Mouse (Mus musculus) brown adipose tissue, adult 24 weeks (tissue): ENCODE measurements around the gene Smim11. TPM values are rescaled to one million over a fixed set of nuclear protein-coding genes. Genes with fewer than 3 reads are reported as not detected.
A peak's percentile ranks its signal among the peaks of the same experiment; 100 is the strongest.

Experiments
- H3K27ac ChIP-seq: fragments of 200-500 bp; replicated peaks from 2 replicates; pipeline ENCODE4 v1.5.1; 2012; ENCODE audit warnings: low read depth, mild to moderate bottlenecking, low read length
- H3K4me1 ChIP-seq: fragments of 200-500 bp; 2 replicates; pipeline ENCODE4 v1.6.1; 2012; ENCODE audit warnings: low read length, mixed read lengths; ENCODE audit not compliant: control insufficient read depth, insufficient read depth, insufficient read length
- H3K4me3 ChIP-seq: fragments of 200-500 bp; 2 replicates; pipeline ENCODE4 v1.5.1; 2012; ENCODE audit warnings: low read depth, mild to moderate bottlenecking, low read length, moderate library complexity; ENCODE audit not compliant: insufficient read depth
- polyA plus RNA-seq: library from polyadenylated mRNA; stranded (reverse); fragments of >200 nt; gene quantifications from 2 replicates; pipeline ENCODE4 v1.2.4, GENCODE M21; 2012; ENCODE audit not compliant: missing spikeins, insufficient read depth, insufficient read length

Gene Smim11
- 111 and 158 TPM in 2 replicates for polyA plus RNA-seq

DNA sequence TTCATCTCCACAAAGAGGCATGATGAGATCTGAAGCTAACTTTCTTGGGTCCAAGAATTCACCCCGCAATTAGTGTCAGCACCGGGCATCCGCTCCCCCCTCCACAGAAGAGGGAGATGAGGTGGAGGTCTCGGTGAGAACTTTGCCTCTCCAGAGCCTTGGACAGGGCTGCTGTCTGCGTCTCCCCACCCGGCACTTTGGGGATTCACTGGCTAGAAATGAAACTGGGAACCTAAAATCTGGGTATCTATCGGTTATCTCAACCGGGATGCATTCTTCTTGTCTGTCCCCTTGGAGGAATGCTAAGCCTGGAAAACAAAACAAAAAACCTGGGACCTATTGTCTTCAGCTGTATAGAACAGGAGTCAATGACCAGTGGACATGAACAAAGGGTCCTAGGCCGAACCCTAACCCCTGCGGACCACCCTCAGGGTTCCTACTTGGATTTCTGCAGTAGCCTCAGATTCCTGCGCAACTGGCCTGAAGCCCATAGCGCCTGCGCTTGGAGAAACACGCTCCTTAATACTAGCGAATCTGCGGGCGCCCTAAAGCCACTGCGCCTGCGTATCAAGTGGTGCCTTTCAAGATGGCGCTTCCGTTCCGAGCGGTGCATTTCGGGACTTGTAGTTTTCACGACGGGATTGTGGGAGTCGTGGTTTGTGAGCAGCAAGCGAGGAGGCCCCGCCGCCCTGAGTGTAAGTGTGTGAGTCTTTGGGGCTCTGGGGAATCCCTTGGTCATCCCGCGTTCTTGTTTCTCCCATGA is at the start of gene Smim11:
Smim11 (plus strand) TSS at position 638 of the 763 bp plus-strand sequence.
- H3K4me1 ChIP-seq: peaks cover 11% of the 10 kb centered on the region
- H3K27ac ChIP-seq: peak within 1 kb of the TSS; percentile 66
- H3K4me3 ChIP-seq: peak within 1 kb of the TSS; percentile 84

- H3K4me3 ChIP-seq: no peak overlapping the region
- no peak overlapping the region for H3K27ac ChIP-seq
- H3K4me1 ChIP-seq: peaks cover 3% of the 10 kb centered on the region; the same call in 1 of the 2 replicates
Observed at GRCm38 (mm10) chr16:92254316-92254715, 46.8 kb upstream of the Smim11 start.

GRCm38 (mm10) chr16:92267861-92268260 is 33.2 kb upstream of the Smim11 start:
- H3K27ac ChIP-seq: no peak overlapping the region
- H3K4me1 ChIP-seq: no peaks in the 10 kb centered on the region
- no peak overlapping the region for H3K4me3 ChIP-seq

- Histone ChIP-seq H3K27ac (peak overlapping the region; percentile 61; the same call in 1 of the 2 replicates), H3K4me3 (no peak overlapping the region), H3K4me1 (peaks cover 4% of the 10 kb centered on the region; the same call in 1 of the 2 replicates)
Observed at GRCm38 (mm10) chr16:92274516-92274915, 26.6 kb upstream of the Smim11 start.

DNA sequence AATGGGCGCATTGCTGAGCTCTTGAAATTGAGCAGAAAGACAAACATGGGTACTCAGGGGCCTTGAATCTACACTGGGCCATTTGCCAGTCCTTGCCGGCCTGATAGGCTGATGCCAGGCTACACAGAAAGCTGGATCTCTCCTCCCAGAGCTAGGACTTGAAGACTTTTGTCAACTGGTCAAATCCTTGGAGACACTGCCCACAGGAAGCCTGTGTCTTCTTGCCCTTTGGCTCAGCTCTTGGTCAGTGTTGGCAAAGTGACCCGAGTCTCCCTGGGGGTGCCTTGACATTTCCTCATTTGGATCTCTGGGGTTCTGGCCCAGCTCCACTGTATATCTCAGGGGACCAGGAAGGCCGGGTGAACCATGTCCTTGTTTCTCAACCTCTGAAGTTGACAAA is 25.6 kb upstream of the Smim11 start:
- H3K27ac ChIP-seq: peak overlapping the region; percentile 61
- H3K4me1 ChIP-seq: peaks cover 4% of the 10 kb centered on the region; the same call in 1 of the 2 replicates
- H3K4me3 ChIP-seq: no peak overlapping the region

DNA sequence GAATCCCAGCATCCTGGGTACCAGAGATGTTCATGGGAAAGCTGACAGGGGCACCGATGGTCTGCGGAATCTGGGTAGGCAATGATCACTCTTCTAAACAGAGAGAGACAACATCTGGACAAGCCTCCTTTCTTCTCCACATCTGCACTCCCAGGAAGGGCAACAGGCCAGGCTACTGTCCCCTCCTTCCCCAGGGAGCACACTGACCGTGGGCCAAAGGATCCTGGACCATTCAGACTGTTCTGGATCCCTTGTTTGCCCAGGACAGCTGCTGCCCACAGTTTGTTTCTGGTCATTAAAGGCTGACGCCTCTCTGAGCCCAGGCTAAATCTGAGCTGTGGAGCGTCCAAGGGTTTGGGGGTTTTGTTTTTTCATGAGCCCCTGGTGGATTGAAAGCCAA is 18.4 kb upstream of the Smim11 start:
- H3K4me1 ChIP-seq: peaks cover 7% of the 10 kb centered on the region; the same call in 1 of the 2 replicates

DNA sequence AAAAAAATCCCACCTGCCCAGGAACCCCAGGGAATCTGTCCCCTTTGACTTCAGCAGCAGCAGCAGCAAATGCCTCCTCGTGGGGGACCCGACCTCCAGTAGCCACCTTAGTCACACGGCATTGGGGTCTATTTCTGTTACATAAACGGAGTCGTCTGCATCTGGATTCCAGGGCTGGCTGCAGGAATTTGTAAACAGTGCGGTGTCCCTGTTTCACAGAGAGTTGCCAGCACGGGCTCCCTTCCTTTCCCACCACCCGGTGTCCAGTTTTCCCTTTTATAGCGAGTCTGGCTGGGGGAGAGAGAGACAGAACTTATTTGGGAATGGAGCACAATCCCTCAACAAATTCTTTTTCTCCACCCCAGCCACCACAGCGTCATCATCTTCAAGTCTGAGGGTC is 16.0 kb upstream of the Smim11 start:
- no peak overlapping the region for H3K27ac ChIP-seq
- peaks cover 7% of the 10 kb centered on the region; the same call in 1 of the 2 replicates for H3K4me1 ChIP-seq

More for the DNA sequence above, 18.4 kb upstream of the Smim11 start:
- H3K4me3 ChIP-seq: no peak overlapping the region
- no peak overlapping the region for H3K27ac ChIP-seq

GRCm38 (mm10) chr16:92286609-92287008 is 14.5 kb upstream of the Smim11 start:
- H3K4me3 ChIP-seq: no peak overlapping the region
- H3K4me1 ChIP-seq: peaks cover 7% of the 10 kb centered on the region; the same call in 1 of the 2 replicates
- H3K27ac ChIP-seq: no peak overlapping the region

More for the DNA sequence above, 16.0 kb upstream of the Smim11 start:
- H3K4me3 ChIP-seq: no peak overlapping the region

DNA sequence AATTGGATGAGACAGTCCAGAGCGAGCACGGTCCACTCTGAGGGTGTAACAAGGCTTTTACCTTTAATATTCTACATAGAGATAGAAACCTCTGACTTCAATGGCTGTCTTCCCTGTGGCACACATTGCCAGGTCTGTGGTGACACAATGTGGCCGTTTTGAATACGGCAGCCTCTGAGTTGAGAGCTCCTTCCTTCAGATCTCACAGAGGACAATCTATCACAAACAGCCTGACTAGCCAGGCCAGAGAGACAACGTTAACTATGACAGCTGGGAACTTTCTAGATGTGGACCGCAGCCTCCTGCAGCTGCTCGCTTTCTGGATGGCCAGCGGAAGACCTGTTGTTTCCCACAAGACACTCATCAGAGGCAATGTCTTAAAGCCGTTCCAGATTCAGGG is 12.3 kb upstream of the Smim11 start:
- no peak overlapping the region for H3K27ac ChIP-seq
- H3K4me3 ChIP-seq: no peak overlapping the region
- H3K4me1 ChIP-seq: no peaks in the 10 kb centered on the region

- no peaks in the 10 kb centered on the region for H3K4me1 ChIP-seq
- H3K27ac ChIP-seq: no peak overlapping the region
- H3K4me3 ChIP-seq: no peak overlapping the region
Observed at GRCm38 (mm10) chr16:92290045-92290444, 11.0 kb upstream of the Smim11 start.

DNA sequence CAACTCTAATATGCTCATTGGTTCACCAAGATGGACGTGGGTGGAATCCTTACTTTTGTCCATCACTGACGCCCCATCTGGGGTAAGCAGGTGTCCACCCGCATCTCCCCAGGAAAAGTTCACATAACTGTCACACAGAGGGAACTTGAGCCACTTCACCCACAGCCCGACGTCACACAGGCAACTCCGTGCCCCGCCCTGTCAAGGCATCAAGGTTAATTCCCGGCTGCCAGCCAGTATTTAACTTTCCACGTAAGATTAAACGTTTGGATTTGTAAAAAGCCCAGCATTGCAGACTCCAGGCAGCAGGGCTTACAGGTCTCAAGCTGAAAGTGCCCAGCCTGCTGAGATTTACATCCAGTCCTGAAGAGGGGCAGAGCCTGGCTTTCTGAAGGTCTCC is 9.0 kb upstream of the Smim11 start, which contains the start of gene Kcne2:
Kcne2 (plus strand) TSS at position 289 of the 400 bp plus-strand sequence.
- Histone ChIP-seq H3K4me3 (no peak within 1 kb of the TSS), H3K4me1 (no peaks in the 10 kb centered on the region), H3K27ac (no peak within 1 kb of the TSS)

GRCm38 (mm10) chr16:92294267-92294970 is 6.7 kb upstream of the Smim11 start:
- Histone ChIP-seq H3K4me1 (no peaks in the 10 kb centered on the region), H3K27ac (no peak overlapping the region), H3K4me3 (no peak overlapping the region)

DNA sequence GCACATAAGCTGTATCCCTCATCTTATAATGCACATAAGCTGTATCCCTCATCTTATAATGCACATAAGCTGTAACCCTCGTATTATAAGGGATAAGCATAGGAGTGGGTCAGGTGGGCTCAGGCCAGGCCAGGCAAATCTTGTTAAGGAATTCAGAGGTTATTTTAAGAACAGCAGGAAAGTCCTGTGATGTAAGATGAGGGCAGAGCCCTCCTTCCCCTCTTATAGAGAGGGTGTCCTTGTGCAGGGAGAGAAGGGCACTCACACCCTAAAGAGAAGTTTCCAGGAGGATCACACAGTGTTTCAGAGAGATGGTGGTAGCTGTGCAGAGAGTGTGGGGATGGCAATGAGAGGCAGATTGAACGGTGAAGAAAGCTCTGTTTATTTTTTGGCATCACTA is 5.8 kb upstream of the Smim11 start:
- no peaks in the 10 kb centered on the region for H3K4me1 ChIP-seq
- H3K4me3 ChIP-seq: no peak overlapping the region
- no peak overlapping the region for H3K27ac ChIP-seq

DNA sequence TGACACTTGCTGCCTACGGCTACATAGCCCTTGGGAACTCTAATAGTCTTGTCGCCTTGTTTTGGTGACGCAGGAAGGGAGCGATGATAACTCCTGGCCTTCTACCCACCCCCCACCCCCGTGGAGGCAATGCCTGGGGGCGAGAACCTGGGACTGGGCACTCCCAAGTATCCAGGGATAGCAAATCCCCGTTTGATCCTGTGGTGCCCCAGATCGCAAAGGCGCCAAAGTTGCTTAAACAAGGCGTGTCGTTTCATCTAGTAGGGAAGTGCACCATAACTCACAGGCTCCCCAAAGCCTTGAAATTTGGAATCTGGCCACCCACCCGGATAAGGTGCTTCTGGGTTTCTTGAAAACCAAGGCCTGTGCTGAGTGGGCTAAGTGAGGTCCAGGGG is 323 bp downstream of the Smim11 start:
- Histone ChIP-seq H3K4me3 (peak overlapping the region; percentile 84), H3K4me1 (peaks cover 11% of the 10 kb centered on the region), H3K27ac (peak overlapping the region; percentile 66)

DNA sequence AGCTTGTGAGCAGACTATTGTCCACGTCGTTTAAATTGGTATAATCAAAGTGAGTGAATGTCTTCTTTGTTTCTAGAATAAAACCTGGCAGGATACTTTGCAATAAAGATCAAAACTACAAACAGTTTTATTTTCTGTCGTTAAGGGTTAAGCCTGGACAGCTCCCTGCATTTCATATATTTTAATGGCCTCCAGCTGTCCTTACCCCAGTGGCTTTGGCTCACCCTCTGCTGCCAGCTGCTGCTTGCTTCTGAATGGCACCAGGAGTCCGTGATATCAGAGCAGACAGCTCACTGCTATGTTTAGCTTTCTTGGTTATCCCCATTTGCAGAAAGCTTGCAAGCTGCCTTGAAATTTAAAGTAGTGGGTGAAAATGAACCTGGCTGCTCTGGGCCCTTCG is 903 bp downstream of the Smim11 start:
- Histone ChIP-seq H3K27ac (0 out of 2 replicates have a peak overlapping the region, but pooled peaks have one; percentile 66), H3K4me1 (peaks cover 11% of the 10 kb centered on the region), H3K4me3 (peak overlapping the region; percentile 84)
